Mouse (Mus musculus) kidney, postnatal 0 days (tissue): ENCODE results near the gene Pskh1. TPM values are rescaled to one million over a fixed set of nuclear protein-coding genes. Genes with fewer than 3 reads are reported as not detected.
A peak's percentile ranks its signal among the peaks of the same experiment; 100 is the strongest.

ENCODE experiments used
- ATAC-seq: fragments of 200-750 bp; cut with Nextera tagmentation; replicated peaks from 2 replicates; pipeline ENCODE4 v1.8.0; 2017; ENCODE audit warnings: low read depth, moderate number of reproducible peaks, moderate TSS enrichment, moderate library complexity; ENCODE audit not compliant: low FRiP score
- DNase-seq: peaks from one replicate; pipeline ENCODE4 v3.0.0-alpha.2; 2016; ENCODE audit warnings: low spot score
- H3K27ac ChIP-seq: fragments of 300-500 bp; sonication (generic); 2 replicates; pipeline ENCODE4 v1.5.1; 2014; ENCODE audit warnings: mild to moderate bottlenecking
- H3K27me3 ChIP-seq: fragments of 300-500 bp; sonication (generic); 2 replicates; pipeline ENCODE4 v1.6.1; 2014; ENCODE audit warnings: low read length, mixed read lengths; ENCODE audit not compliant: insufficient read depth
- H3K36me3 ChIP-seq: fragments of 300-500 bp; sonication (generic); 2 replicates; pipeline ENCODE4 v1.6.1; 2014; ENCODE audit warnings: low read length, mixed read lengths; ENCODE audit not compliant: insufficient read depth
- H3K4me1 ChIP-seq: fragments of 300-500 bp; sonication (generic); replicated peaks from 2 replicates; pipeline ENCODE4 v1.6.1; 2014; ENCODE audit warnings: antibody characterized with exemption, low read length, mixed read lengths; ENCODE audit not compliant: insufficient read depth
- H3K4me2 ChIP-seq: fragments of 300-500 bp; sonication (generic); 2 replicates; pipeline ENCODE4 v1.6.1; 2014; ENCODE audit warnings: mild to moderate bottlenecking, low read length, moderate library complexity, mixed read lengths
- H3K4me3 ChIP-seq: fragments of 300-500 bp; sonication (generic); replicated peaks from 2 replicates; pipeline ENCODE4 v1.5.1; 2014; ENCODE audit warnings: low read depth, low read length
- H3K9ac ChIP-seq: fragments of 300-500 bp; sonication (generic); 2 replicates; pipeline ENCODE4 v1.6.1; 2014; ENCODE audit warnings: low read depth, low read length
- H3K9me3 ChIP-seq: fragments of 300-500 bp; sonication (generic); replicated peaks from 2 replicates; pipeline ENCODE4 v1.6.1; 2016; ENCODE audit warnings: low read length, inconsistent platforms, mixed read lengths
- CTCF ChIP-seq: IDR thresholded peaks from 2 replicates; pipeline ENCODE4 v1.5.1; 2016; ENCODE audit warnings: antibody characterized with exemption, low read depth, mild to moderate bottlenecking, moderate library complexity
- WGBS: fragments of 180-500 bp; shearing (Covaris S2); extraction: QIAGEN DNeasy Blood & Tissue Kit; methylation state at CpG from one replicate; pipeline ENCODE4 v1.1.7; 2014; 5-methylcytosine and 5-hydroxymethylcytosine counted together
- polyA plus RNA-seq: library from polyadenylated mRNA; unstranded; fragments of >200 nt; fragmentation: Nextera tagmentation; extraction: Ambion mirVana; gene quantifications from 2 replicates; pipeline ENCODE4 v1.2.1, GENCODE M21; 2015

Gene Pskh1
- polyA plus RNA-seq, 1 experiment from 2014 or later, result 30.6 TPM

GRCm38 (mm10) chr8:105919390-105919789, 19.1 kb downstream of the Pskh1 start:
- 88% methylated on average over 3 of the region's 3 CpGs for WGBS
- Histone ChIP-seq H3K9me3 (no peaks in the 10 kb centered on the region), H3K27ac (no peak overlapping the region), H3K36me3 (peaks cover 10% of the 10 kb centered on the region; the same call in 1 of the 2 replicates), H3K4me2 (no peak overlapping the region), H3K4me1 (no peaks in the 10 kb centered on the region), H3K4me3 (no peak overlapping the region), H3K27me3 (no peaks in the 10 kb centered on the region), H3K9ac (no peak overlapping the region)
- DNase-seq, result no peak
- TF ChIP-seq CTCF, result no peak
- ATAC-seq, result no peak

DNA sequence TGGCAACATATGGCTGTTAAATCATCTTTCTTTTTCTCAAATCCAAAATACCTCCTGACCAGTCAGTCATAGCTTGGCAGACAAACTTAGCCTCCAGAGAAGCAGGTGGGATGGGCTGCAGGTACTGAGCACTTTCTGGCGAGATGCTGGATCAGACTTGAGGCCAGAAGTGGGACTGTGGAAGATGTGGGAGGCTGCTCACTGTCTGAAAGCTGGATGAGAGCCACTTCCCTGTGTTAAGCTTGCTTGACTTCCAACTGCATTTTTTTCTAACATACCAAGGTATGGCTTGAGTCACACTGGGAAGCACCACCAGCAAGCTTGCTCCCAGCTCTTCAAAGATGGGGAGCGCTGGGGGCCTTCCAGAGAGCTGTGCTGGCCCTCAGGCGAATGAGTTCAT, 24.9 kb downstream of the Pskh1 start:
- DNase-seq (no peak), ATAC-seq (no peak)
- Histone ChIP-seq H3K27ac (no peak overlapping the region), H3K4me1 (no peaks in the 10 kb centered on the region), H3K36me3 (peaks cover 14% of the 10 kb centered on the region; the same call in 1 of the 2 replicates), H3K9ac (no peak overlapping the region), H3K4me3 (no peak overlapping the region), H3K9me3 (no peaks in the 10 kb centered on the region), H3K4me2 (no peak overlapping the region), H3K27me3 (no peaks in the 10 kb centered on the region)
- no peak for TF ChIP-seq CTCF
- WGBS, result 68% methylated on average over 3 of the region's 3 CpGs

DNA sequence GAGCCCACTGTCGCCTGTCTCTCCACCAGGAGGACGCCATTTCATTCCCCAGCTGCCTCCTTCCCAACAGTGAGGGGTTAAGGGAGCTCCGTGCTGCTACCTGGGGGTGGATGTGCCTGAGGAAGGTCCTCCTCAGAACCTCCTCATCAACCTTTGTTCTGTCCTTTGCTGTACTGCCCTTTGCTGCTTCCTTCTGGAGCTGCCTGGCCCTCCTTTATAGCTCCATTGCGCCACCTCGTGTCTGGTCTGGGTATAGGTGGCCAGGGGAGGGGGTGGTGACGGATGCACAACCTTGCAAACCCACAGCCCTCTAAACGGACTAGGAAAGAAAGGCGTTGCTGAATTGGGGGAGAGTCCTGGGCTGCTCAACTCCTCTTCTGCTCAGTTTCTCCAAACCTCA, 30.4 kb downstream of the Pskh1 start:
- peak; percentile 94 for TF ChIP-seq CTCF
- Histone ChIP-seq H3K4me3 (no peak overlapping the region), H3K4me1 (no peaks in the 10 kb centered on the region), H3K9me3 (no peaks in the 10 kb centered on the region), H3K36me3 (peaks cover 22% of the 10 kb centered on the region), H3K27ac (no peak overlapping the region), H3K9ac (no peak overlapping the region), H3K4me2 (no peak overlapping the region), H3K27me3 (no peaks in the 10 kb centered on the region)
- DNase-seq (peak; percentile 84), ATAC-seq (peak; percentile 45)
- WGBS, result 20% methylated on average over 8 of the region's 8 CpGs

GRCm38 (mm10) chr8:105931271-105931670, 31.0 kb downstream of the Pskh1 start:
- Histone ChIP-seq H3K36me3 (peaks cover 22% of the 10 kb centered on the region), H3K9ac (no peak overlapping the region), H3K4me1 (peaks cover 4% of the 10 kb centered on the region; the same call in 1 of the 2 replicates), H3K4me2 (no peak overlapping the region), H3K27me3 (no peaks in the 10 kb centered on the region), H3K4me3 (no peak overlapping the region), H3K27ac (no peak overlapping the region), H3K9me3 (no peaks in the 10 kb centered on the region)
- TF ChIP-seq CTCF, result no peak
- 95% methylated on average over 3 of the region's 3 CpGs for WGBS
- ATAC-seq (no peak), DNase-seq (no peak)

DNA sequence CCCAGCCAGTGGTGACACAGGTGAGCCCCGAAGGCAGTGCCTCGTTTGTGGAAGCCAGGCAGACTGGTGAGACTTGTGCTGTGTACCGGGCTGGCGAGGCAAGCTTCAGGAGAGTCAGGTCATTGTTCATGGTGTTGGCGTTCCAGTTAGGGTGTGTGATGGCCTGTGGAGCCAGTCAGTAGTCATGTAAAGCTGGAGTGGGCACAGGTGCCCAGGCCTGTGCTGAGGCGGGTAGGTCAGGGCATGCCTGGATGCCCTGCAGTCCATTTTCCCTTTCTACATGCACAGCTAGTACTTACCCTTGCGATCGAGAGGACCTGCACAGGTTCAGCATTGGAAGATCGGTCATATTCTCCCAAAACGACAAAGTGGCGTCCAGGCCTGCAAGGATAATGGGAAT, 32.3 kb downstream of the Pskh1 start:
- no peak overlapping the region for H3K27ac ChIP-seq
- H3K9me3 ChIP-seq, result no peaks in the 10 kb centered on the region
- 87% methylated on average over 11 of the region's 11 CpGs for WGBS
- no peak overlapping the region for H3K4me3 ChIP-seq
- no peak overlapping the region for H3K4me2 ChIP-seq
- no peak overlapping the region for H3K9ac ChIP-seq
- peaks cover 18% of the 10 kb centered on the region for H3K36me3 ChIP-seq
- peaks cover 8% of the 10 kb centered on the region; the same call in 1 of the 2 replicates for H3K4me1 ChIP-seq
- no peaks in the 10 kb centered on the region for H3K27me3 ChIP-seq
- ATAC-seq (no peak), DNase-seq (no peak)
- no peak for TF ChIP-seq CTCF

- H3K9me3 ChIP-seq, result no peaks in the 10 kb centered on the region
- DNase-seq (no peak), ATAC-seq (no peak)
- no peak within 1 kb of the TSS for H3K4me2 ChIP-seq
- TF ChIP-seq CTCF, result no peak
- 94% methylated on average over 2 of the region's 2 CpGs for WGBS
- peaks cover 18% of the 10 kb centered on the region for H3K36me3 ChIP-seq
- peaks cover 8% of the 10 kb centered on the region; the same call in 1 of the 2 replicates for H3K4me1 ChIP-seq
- no peak within 1 kb of the TSS for H3K4me3 ChIP-seq
- no peak within 1 kb of the TSS for H3K9ac ChIP-seq
- H3K27me3 ChIP-seq, result no peaks in the 10 kb centered on the region
- no peak within 1 kb of the TSS for H3K27ac ChIP-seq
Measured at GRCm38 (mm10) chr8:105933762-105934161, 33.5 kb downstream of the Pskh1 start, which contains the start of gene Ctrl. Gene Ctrl, minus strand, starts transcription at chr8:105933862.

DNA sequence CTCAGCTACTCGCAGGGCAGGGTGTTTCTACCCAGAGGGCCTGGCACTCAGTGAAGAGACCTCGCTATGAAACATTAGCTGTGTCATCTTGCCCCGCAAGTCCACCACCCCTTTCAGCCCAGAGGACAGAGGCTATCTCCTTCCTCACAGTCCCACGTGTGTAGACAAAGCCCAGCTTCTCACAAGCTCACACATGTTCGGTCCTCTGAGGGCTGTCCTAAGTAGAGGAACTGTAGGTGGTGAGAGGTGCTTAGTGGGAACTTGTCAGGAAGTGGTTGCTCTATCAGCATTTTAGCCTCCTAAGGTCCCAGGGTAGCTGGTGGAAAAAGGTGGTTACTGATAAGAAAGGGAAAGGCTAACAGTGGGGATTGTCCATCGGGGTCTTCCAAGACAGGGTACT, 34.9 kb downstream of the Pskh1 start:
- H3K9ac ChIP-seq, result no peak overlapping the region
- no peaks in the 10 kb centered on the region for H3K27me3 ChIP-seq
- H3K4me1 ChIP-seq, result peaks cover 8% of the 10 kb centered on the region; the same call in 1 of the 2 replicates
- DNase-seq (no peak), ATAC-seq (no peak)
- no peak for TF ChIP-seq CTCF
- H3K9me3 ChIP-seq, result no peaks in the 10 kb centered on the region
- 85% methylated on average over 6 of the region's 6 CpGs for WGBS
- H3K27ac ChIP-seq, result no peak overlapping the region
- H3K4me2 ChIP-seq, result no peak overlapping the region
- no peak overlapping the region for H3K4me3 ChIP-seq
- H3K36me3 ChIP-seq, result peaks cover 13% of the 10 kb centered on the region
